Mouse (Mus musculus) spleen, postnatal 4 days (tissue): ENCODE data around the gene Wdr45b.
"Not testable (repeated sequence)": the region's sequence is repeated elsewhere in the genome, so short reads cannot be mapped to it uniquely, and the experiment has no call there.

Source experiments
- DNase-seq, 2 experiments: peaks; one replicate each; pipeline ENCODE4 v3.0.0; 2022; ENCODE audit warnings: low spot score in 2 of 2

Wdr45b gene

GRCm38 (mm10) chr11:121354091-121354707 is at the start of gene Wdr45b:
TSS of gene Wdr45b (minus strand) at chr11:121354445.
- DNase-seq: peak; percentile 96 to 99

GRCm38 (mm10) chr11:121392405-121392804 is 38.2 kb upstream of the Wdr45b start:
- no peak for DNase-seq

- DNase-seq: no peak
These were observed 36.5 kb upstream of the Wdr45b start for GRCm38 (mm10) chr11:121390793-121391192.

GRCm38 (mm10) chr11:121388554-121388945 is 34.3 kb upstream of the Wdr45b start:
- DNase-seq: no peak

- peak; percentile 74 to 78 for DNase-seq
These were observed 33.7 kb upstream of the Wdr45b start, which contains the start of gene Rab40b for GRCm38 (mm10) chr11:121387750-121388553. TSS of gene Rab40b (minus strand) at chr11:121388251.

- DNase-seq: no peak
These were observed 26.0 kb upstream of the Wdr45b start for GRCm38 (mm10) chr11:121380294-121380693.

GRCm38 (mm10) chr11:121378644-121379043 is 24.4 kb upstream of the Wdr45b start:
- no peak for DNase-seq

GRCm38 (mm10) chr11:121373305-121373704 is 19.1 kb upstream of the Wdr45b start:
- DNase-seq: no peak

GRCm38 (mm10) chr11:121370337-121370994 is 16.2 kb upstream of the Wdr45b start:
- DNase-seq: no peak

- DNase-seq: peak; percentile 75 to 89
These were observed 15.4 kb upstream of the Wdr45b start for GRCm38 (mm10) chr11:121369622-121370021.

- no peak for DNase-seq
These were observed 14.5 kb upstream of the Wdr45b start for GRCm38 (mm10) chr11:121368731-121369130.

- DNase-seq: no peak
These were observed 13.0 kb upstream of the Wdr45b start for GRCm38 (mm10) chr11:121367170-121367707.

- DNase-seq: peak; percentile 47 to 77
These were observed 8.0 kb upstream of the Wdr45b start for GRCm38 (mm10) chr11:121362212-121362611.

- peak; percentile 53 to 79 for DNase-seq
These were observed 737 bp downstream of the Wdr45b start for GRCm38 (mm10) chr11:121353326-121354090.

GRCm38 (mm10) chr11:121348727-121349126 is 5.5 kb downstream of the Wdr45b start:
- DNase-seq: not testable (repeated sequence)

GRCm38 (mm10) chr11:121348166-121348565 is 6.1 kb downstream of the Wdr45b start:
- no peak for DNase-seq

- DNase-seq: no peak
These were observed 7.2 kb downstream of the Wdr45b start for GRCm38 (mm10) chr11:121347036-121347435.

- not testable (repeated sequence) for DNase-seq
These were observed 11.8 kb downstream of the Wdr45b start for GRCm38 (mm10) chr11:121342423-121342822.

- DNase-seq: no peak
These were observed 14.0 kb downstream of the Wdr45b start for GRCm38 (mm10) chr11:121340287-121340686.

- DNase-seq: no peak
These were observed 14.6 kb downstream of the Wdr45b start for GRCm38 (mm10) chr11:121339647-121340046.

GRCm38 (mm10) chr11:121331641-121332040 is 22.6 kb downstream of the Wdr45b start:
- no peak for DNase-seq
